Mouse (Mus musculus) heart, embryonic 10.5 days (tissue): ENCODE measurements around the gene Micu1. TPM values are rescaled to one million over a fixed set of nuclear protein-coding genes. Genes with fewer than 3 reads are reported as not detected.

Source experiments
- DNase-seq: peaks from one replicate; pipeline ENCODE4 v3.0.0-alpha.2; 2017; ENCODE audit warnings: low spot score
- H3K27ac ChIP-seq: fragments of 300-500 bp; sonication (generic); 2 replicates; pipeline ENCODE4 v1.5.1; 2016; ENCODE audit warnings: mild to moderate bottlenecking
- H3K27me3 ChIP-seq: fragments of 300-500 bp; sonication (generic); 2 replicates; pipeline ENCODE4 v1.6.1; 2016; ENCODE audit warnings: mild to moderate bottlenecking; ENCODE audit not compliant: poor library complexity, insufficient read depth, severe bottlenecking
- H3K36me3 ChIP-seq: fragments of 300-500 bp; sonication (generic); 2 replicates; pipeline ENCODE4 v1.6.1; 2016; ENCODE audit warnings: mild to moderate bottlenecking, moderate library complexity
- H3K4me1 ChIP-seq: fragments of 300-500 bp; sonication (generic); 2 replicates; pipeline ENCODE4 v1.6.1; 2016; ENCODE audit warnings: mild to moderate bottlenecking
- H3K4me3 ChIP-seq: fragments of 300-500 bp; sonication (generic); 2 replicates; pipeline ENCODE4 v1.5.1; 2016; ENCODE audit warnings: mild to moderate bottlenecking, moderate library complexity
- H3K9me3 ChIP-seq: fragments of 300-500 bp; sonication (generic); 2 replicates; pipeline ENCODE4 v1.6.1; 2016; ENCODE audit warnings: mild to moderate bottlenecking, moderate library complexity
- WGBS: fragments of 180-500 bp; shearing (Covaris S2); methylation state at CpG from one replicate; pipeline ENCODE4 v1.1.7; 2016; 5-methylcytosine and 5-hydroxymethylcytosine counted together
- polyA plus RNA-seq: library from polyadenylated mRNA; unstranded; fragments of >200 nt; fragmentation: Nextera tagmentation; extraction: Ambion mirVana; gene quantifications from 2 replicates; pipeline ENCODE4 v1.2.1, GENCODE M21; 2016

Gene Micu1
- polyA plus RNA-seq, 1 experiment from 2014 or later = 45.4 TPM

DNA sequence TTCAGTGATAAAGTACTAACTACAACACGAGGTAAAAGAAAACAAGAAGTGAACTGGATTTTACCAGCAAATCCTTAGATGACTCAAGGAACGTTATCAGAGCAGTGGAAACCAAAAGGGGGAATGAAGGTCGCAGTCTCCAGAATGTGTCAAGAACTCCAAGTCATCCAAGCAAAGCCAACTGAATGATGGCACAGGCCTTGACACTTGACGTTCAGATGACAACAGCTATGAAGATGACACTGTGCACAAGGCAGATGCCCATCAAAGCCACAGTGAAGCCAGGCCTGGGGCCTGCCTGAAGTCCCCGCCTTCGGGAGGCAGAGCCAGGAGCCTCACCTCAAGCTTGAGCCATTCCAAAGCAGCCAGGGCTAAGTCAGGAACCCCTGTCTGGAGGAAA is 62.5 kb downstream of the Micu1 start:
- Histone ChIP-seq H3K27me3 (no peaks in the 10 kb centered on the region), H3K4me1 (peaks cover 13% of the 10 kb centered on the region), H3K9me3 (no peaks in the 10 kb centered on the region), H3K27ac (no peak overlapping the region), H3K36me3 (0 out of 2 replicates have a peak, but pooled peaks cover 3% of the 10 kb centered on the region), H3K4me3 (no peak overlapping the region)
- no peak for DNase-seq
- 82% methylated on average over 6 of the region's 6 CpGs for WGBS

DNA sequence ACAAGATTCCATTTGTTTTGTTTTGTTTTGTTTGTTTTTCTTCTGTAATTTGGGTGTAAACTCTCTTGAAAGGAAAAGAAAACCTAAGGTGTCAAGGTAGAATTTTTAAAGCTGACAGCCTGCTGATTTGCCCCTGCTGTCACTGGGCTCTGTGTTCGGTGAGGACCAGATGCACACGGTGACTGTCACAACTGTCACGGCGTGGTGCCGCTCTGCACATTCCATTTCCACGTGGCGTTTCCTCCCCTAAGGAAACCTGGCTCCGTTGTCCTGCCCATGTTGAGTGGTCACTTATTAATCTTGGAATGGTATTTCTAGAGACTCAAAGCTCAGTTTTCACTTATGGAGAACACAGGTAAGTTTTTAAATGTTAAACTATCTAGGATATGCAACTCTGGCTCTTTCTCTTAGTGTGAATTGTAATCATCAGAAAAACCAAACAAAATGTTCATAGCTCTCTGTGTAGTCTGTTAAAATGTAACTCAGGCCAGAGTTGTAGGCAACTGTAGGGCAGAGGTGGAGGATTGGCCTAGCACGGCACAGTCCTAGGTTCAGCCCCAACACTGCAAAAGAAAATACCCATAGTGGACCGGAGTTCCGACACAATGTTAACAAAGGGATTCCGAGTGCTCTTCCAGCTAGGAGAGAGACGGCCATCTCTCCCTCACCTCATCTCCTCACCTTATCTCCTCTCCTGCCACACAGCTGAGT is 66.2 kb downstream of the Micu1 start:
- H3K4me3 ChIP-seq = no peak overlapping the region
- H3K4me1 ChIP-seq = peaks cover 13% of the 10 kb centered on the region
- H3K27ac ChIP-seq = no peak overlapping the region; the same call in 1 of the 2 replicates
- no peak for DNase-seq
- 0 out of 2 replicates have a peak, but pooled peaks cover 5% of the 10 kb centered on the region for H3K36me3 ChIP-seq
- no peaks in the 10 kb centered on the region for H3K9me3 ChIP-seq
- WGBS = 36% methylated on average over 13 of the region's 13 CpGs
- H3K27me3 ChIP-seq = no peaks in the 10 kb centered on the region

DNA sequence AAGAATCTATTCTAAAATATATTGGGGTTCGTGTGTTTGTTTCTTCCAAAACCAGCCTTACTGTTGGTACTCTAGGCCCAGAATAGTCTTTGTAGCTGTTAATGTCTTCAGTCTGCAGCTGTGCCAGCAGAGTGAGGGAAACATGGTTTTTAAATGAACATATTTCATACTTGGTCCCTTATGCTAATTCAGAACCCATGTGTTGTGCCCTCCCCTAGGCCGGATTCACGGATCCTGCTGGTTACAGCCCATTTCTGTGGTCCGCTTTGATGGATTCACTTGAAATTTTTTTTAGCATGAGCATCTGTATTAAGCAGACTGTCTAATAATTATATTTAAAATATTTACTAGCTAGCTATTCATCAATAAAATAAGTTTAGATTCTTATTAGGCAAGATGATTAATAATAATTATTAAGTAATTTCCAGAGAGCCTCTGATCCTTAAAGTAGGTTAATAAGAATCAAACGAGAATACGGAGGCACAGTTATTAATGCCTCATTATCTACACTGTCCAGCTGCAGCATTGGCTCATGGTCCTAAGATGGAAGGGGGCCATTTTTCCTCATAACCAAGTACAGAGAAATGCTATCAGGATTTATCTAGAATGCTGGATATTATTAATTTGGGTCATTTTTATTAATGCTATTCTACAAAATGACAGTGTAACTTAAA is 69.2 kb downstream of the Micu1 start:
- DNase-seq = no peak
- 89% methylated on average over 6 of the region's 6 CpGs for WGBS
- Histone ChIP-seq H3K27me3 (no peaks in the 10 kb centered on the region), H3K9me3 (no peaks in the 10 kb centered on the region), H3K4me1 (peaks cover 19% of the 10 kb centered on the region), H3K4me3 (no peak overlapping the region), H3K27ac (no peak overlapping the region), H3K36me3 (0 out of 2 replicates have a peak, but pooled peaks cover 5% of the 10 kb centered on the region)

DNA sequence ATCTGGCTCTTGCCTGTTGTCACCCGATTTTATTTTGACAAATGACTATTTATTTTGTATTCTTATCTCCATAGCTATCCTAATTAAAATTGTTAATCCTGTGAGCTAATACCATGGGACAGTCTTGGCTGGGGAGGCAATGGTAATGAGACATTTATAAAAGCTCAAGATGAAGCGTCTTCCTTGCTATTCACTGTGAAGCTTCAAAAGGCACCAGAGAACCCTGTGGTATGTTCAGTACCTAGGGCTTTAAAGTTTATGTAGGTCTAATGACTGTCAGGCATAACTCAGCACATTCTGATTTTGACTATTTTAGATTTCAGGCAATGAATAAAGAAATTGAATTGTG is 69.7 kb downstream of the Micu1 start:
- Histone ChIP-seq H3K4me3 (no peak overlapping the region), H3K9me3 (no peaks in the 10 kb centered on the region), H3K27ac (no peak overlapping the region), H3K36me3 (0 out of 2 replicates have a peak, but pooled peaks cover 5% of the 10 kb centered on the region), H3K4me1 (peaks cover 20% of the 10 kb centered on the region), H3K27me3 (no peaks in the 10 kb centered on the region)
- WGBS = 84% methylated on average over 2 of the region's 2 CpGs
- no peak for DNase-seq

DNA sequence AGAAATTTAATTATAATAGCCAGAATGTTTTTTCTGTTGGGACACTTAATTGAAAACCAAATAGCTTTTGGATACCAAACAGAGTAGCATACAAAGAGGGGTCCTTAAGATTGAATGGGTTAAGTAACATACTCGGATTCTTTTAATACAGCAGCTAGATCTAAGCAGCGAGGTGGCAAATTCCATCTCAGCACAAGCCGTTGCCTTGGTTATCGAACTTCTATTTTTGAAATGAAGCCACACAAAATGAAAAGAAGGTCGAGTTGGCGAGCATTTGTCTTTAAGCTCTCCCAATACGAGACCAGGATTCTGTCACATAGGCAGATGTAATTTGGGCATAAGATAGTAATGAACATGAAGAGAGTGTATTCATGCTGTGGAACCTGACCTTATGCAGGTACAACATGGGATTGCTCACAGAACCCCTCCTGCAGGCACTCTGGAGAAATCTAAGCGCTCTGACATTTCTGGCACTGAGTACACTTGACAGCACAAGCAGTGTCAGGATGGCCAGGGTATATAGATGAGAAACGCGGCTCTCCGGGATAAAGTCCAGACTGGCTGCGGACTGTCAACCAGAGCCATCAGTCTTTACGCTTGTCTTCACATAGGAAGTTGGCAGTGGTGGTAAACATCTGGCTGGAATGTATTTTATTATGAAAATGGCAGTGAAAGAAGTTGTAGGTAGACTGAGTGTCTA is 71.3 kb downstream of the Micu1 start:
- H3K36me3 ChIP-seq = 0 out of 2 replicates have a peak, but pooled peaks cover 5% of the 10 kb centered on the region
- 79% methylated on average over 13 of the region's 13 CpGs for WGBS
- H3K27ac ChIP-seq = no peak overlapping the region
- H3K27me3 ChIP-seq = no peaks in the 10 kb centered on the region
- no peak overlapping the region for H3K4me3 ChIP-seq
- peaks cover 22% of the 10 kb centered on the region for H3K4me1 ChIP-seq
- no peaks in the 10 kb centered on the region for H3K9me3 ChIP-seq
- DNase-seq = no peak

DNA sequence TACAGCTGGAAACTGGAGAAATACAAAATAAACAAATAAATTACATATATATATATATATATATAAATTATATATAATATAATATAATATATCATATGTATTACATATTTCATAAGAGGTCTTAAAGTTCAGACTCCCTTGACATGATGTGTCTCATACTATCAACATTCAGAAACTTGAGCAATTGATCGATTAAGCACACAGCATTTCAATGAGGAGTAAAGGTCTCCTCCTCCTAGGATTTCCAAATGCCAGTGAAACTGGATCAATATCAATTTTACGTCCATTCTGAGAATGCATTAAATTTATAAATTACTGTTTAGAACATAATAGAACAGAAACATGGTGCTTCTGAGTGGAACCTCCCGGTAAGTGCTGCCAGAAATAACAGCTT is 71.9 kb downstream of the Micu1 start:
- Histone ChIP-seq H3K27me3 (no peaks in the 10 kb centered on the region), H3K4me1 (peaks cover 16% of the 10 kb centered on the region), H3K9me3 (no peaks in the 10 kb centered on the region), H3K36me3 (0 out of 2 replicates have a peak, but pooled peaks cover 5% of the 10 kb centered on the region), H3K27ac (no peak overlapping the region), H3K4me3 (no peak overlapping the region)
- DNase-seq = no peak
- WGBS = 78% methylated on average over 3 of the region's 3 CpGs

DNA sequence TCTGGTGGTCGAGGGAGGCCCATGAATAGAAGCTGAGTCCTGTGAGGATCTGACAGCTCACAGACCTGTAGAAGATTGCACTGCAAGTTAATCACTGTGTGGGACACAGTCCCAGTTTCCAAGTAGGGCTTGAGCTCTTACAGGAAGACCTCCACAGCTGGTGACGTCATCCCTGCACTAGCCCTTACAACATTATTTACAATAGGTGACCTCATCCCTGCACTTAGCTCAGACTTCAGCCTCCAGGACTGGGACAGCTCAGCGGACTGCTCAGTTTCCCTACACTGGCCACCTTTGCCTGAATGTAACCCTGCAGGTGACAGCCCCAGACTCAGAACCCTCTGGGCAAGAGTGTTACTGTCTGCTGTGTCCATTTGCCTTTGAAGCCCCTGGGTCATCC is 75.0 kb downstream of the Micu1 start:
- Histone ChIP-seq H3K9me3 (no peaks in the 10 kb centered on the region), H3K4me1 (peaks cover 22% of the 10 kb centered on the region), H3K36me3 (no peaks in the 10 kb centered on the region), H3K4me3 (no peak overlapping the region), H3K27ac (peak overlapping the region; percentile 56; the same call in 1 of the 2 replicates), H3K27me3 (no peaks in the 10 kb centered on the region)
- DNase-seq = no peak
- WGBS = 33% methylated on average over 3 of the region's 3 CpGs

DNA sequence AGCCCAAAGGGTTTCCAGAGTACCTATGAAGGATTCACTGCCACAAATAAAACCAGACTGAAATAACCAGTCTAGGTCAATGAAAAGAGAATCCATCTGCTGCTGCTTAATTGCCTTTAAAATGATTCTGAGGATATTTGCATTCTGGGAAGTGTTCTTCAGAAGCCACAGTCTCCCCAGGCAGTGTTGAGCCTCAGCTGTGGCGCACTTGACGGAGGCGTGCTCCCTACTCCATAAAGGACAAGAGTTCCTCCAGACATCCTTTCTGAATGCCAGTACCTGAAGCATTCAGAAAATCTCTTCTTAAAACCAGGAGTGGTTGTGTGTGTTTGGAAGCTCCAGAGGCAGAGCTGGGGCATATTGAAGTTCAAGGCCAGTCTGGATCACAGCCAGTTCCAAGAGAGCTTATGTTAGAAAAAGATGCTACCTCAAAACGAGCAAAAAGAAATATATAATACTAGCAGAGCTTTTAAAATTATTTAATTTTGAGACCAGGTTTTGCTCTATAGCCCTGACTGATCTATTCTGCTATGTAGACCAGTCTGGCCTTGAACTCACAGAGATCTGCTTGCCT is 75.9 kb downstream of the Micu1 start:
- Histone ChIP-seq H3K27me3 (no peaks in the 10 kb centered on the region), H3K4me3 (no peak overlapping the region), H3K36me3 (no peaks in the 10 kb centered on the region), H3K9me3 (no peaks in the 10 kb centered on the region), H3K27ac (no peak overlapping the region), H3K4me1 (peaks cover 22% of the 10 kb centered on the region)
- no peak for DNase-seq
- WGBS = 94% methylated on average over 4 of the region's 4 CpGs

DNA sequence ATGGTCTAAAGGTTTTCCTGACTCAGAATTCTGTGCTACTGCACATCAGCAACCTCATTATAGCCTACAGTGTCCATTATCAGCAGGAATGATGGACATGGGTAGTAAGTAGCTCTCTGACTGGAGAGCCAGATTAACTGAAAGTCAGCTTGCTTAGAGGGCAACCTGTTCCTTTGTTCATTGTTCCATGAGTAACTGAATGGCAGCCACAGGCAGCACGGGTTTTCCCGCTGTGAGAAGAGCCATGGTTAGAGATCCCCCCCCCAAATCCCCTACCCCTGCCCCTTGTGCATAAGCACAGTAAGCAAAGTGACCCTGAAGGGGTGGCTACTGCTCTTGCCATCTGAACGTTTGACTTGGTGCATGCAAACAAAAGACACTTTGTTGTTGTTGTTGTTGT is 78.4 kb downstream of the Micu1 start:
- Histone ChIP-seq H3K4me3 (no peak overlapping the region), H3K27me3 (no peaks in the 10 kb centered on the region), H3K36me3 (no peaks in the 10 kb centered on the region), H3K27ac (no peak overlapping the region), H3K9me3 (no peaks in the 10 kb centered on the region), H3K4me1 (peaks cover 17% of the 10 kb centered on the region)
- 53% methylated on average over 3 of the region's 3 CpGs for WGBS
- DNase-seq = no peak

DNA sequence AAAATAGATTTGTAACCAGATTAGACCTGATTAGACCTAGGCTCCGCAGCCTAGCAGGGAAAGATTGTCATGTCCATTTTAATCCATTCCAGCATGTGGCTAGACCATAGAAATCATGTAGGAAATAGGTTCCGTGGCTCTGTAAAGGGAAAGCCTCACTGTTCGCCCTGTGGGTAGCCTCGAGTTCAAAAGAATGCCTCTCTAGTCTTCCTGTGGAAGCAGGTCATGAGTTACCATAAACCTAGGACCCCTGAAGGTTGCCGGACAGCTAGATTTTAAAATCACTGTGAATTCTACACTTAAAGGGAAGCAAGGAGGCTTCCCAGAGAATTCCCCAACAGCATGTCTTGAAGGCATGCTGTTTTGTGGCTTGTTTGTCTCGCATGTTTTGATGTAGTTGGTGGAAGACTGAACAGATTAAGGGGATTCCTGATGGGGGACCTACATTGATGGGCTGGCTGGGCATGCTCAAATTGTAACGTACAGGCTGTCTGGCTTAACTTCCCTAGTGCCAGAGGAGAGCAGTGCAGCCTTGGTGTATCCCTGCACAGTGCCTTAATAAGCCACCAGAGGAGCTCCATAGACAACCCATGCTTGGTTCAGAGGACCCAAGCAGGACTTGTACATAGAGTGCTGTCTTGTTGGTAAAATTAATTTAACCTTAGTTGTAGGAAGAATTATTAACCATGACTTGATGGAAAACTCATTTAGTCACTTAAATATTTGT is 79.1 kb downstream of the Micu1 start:
- no peak for DNase-seq

DNA sequence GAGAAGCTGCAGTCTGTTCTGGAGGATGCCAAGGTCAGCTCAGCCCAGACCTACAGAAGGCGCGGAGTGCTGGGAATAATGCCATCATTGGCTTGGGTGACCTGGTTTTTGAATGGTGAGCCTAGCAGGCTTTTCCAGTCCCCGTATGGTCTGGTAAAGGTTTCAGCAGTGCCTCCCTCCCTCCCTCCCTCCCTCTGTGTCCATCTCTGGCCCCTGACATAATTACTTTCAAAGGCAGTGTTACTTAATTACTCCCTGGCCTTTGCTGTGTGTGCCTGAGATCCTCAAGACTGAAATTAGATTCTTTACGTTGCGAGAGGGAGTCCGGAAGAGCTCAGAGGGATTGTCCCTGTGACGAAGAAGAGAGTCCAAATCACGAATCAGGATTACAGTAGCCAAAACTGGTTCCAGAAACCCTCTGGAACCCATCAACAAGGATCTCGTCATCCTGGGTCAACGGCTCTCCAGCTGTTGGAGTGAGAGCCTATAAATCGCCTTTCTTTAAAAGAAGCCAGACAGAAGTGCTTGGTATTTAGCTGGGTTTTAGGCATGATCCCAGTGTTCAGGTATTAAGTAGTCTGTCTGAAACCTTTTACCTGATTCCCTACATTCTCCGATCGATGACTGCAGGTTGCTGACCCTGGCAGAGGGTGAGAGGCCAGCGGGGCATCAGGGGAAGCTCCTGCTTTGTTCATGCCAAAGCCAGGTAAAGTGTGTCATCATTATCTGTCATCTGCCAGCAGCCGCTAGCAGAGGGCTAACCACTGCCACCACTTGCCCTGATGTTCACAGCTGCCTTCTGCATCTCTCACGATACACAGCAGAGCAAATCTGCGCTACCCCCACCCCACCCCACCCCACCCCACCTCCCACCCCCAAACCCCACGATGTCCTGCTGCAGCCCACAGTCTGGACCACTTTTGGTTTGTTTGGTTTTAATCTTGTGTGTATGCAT is 82.7 kb downstream of the Micu1 start:
- DNase-seq = peak; percentile 66
- no peak overlapping the region for H3K27ac ChIP-seq

More for the DNA sequence above, 79.1 kb downstream of the Micu1 start:
- 75% methylated on average over 7 of the region's 7 CpGs for WGBS
- H3K36me3 ChIP-seq = no peaks in the 10 kb centered on the region
- no peaks in the 10 kb centered on the region for H3K27me3 ChIP-seq
- H3K4me3 ChIP-seq = no peak overlapping the region
- no peak overlapping the region for H3K27ac ChIP-seq
- H3K9me3 ChIP-seq = no peaks in the 10 kb centered on the region
- peaks cover 20% of the 10 kb centered on the region for H3K4me1 ChIP-seq

More for the DNA sequence above, 82.7 kb downstream of the Micu1 start:
- H3K4me1 ChIP-seq = 0 out of 2 replicates have a peak, but pooled peaks cover 10% of the 10 kb centered on the region
- no peak overlapping the region for H3K4me3 ChIP-seq
- no peaks in the 10 kb centered on the region for H3K27me3 ChIP-seq
- WGBS = 82% methylated on average over 18 of the region's 18 CpGs
- H3K9me3 ChIP-seq = no peaks in the 10 kb centered on the region
- peaks cover 5% of the 10 kb centered on the region; the same call in 1 of the 2 replicates for H3K36me3 ChIP-seq
